Mouse (Mus musculus): ENCODE measurements around the gene Fgg. TPM values are rescaled to one million over a fixed set of nuclear protein-coding genes. Genes with fewer than 3 reads are reported as not detected.

Fgg gene
- polyA plus RNA-seq, 1 experiment from 2014 or later, result 4.6 TPM

GRCm38 (mm10) chr3:83042451-83042850, 34.9 kb downstream of the Fgg start:
- H3K27me3 ChIP-seq (ENCODE audit: control insufficient read depth, insufficient read depth, low read length), result no peaks in the 10 kb centered on the region
- DNase-seq (ENCODE audit: low spot score), result no peak

DNA sequence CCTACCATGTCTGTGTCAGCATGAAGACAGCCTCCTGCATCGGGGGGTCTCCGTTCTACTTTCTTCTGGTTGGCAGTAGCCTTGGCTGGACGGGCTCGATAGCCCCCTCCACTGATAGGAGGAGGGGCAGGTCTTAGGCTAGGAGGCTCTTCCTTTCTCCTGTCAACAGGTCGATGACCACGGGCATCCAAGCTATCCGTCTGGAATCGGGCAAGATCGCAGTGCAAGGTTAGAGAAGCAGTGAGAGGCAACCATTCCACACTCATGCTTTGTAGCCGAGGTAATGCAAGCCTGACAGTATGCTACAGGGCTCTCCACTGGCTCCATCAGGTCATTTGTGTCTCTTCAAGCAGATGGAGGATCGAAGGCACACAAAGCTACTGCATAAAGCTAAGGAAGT, 39.1 kb downstream of the Fgg start:
- ATAC-seq (ENCODE audit: low FRiP score, low TSS enrichment), result no peak
- no peak for TF ChIP-seq EP300 (optimal IDR thresholded peaks at IDR 0.05)
- no peak for TF ChIP-seq CTCF (IDR thresholded peaks at IDR 0.05; ENCODE audit: low read depth)
- no peaks in the 10 kb centered on the region for H3K4me1 ChIP-seq (replicated peaks; ENCODE audit: control insufficient read depth, insufficient read depth)

More at GRCm38 (mm10) chr3:83042451-83042850, 34.9 kb downstream of the Fgg start:
- H3K4me1 ChIP-seq (replicated peaks; ENCODE audit: control insufficient read depth, insufficient read depth), result no peaks in the 10 kb centered on the region
- H3K9ac ChIP-seq (ENCODE audit: low read length), result no peak overlapping the region
- H3K9me3 ChIP-seq (ENCODE audit: control insufficient read depth, low read length), result no peaks in the 10 kb centered on the region
- H3K4me3 ChIP-seq (ENCODE audit: low read depth, low read length), result no peak overlapping the region
- no peaks in the 10 kb centered on the region for H3K36me3 ChIP-seq (ENCODE audit: control insufficient read depth, insufficient read depth, low read length)
- ATAC-seq (ENCODE audit: low FRiP score, low TSS enrichment), result no peak
- 91% methylated on average over 5 of the region's 5 CpGs for WGBS
- TF ChIP-seq EP300 (optimal IDR thresholded peaks at IDR 0.05) (no peak), CTCF (IDR thresholded peaks at IDR 0.05; ENCODE audit: low read depth) (no peak)
- H3K4me2 ChIP-seq (replicated peaks; ENCODE audit: low read depth), result no peak overlapping the region
- H3K27ac ChIP-seq (replicated peaks), result no peak overlapping the region

GRCm38 (mm10) chr3:83049680-83050079, 42.2 kb downstream of the Fgg start, which contains the start of gene Fgb:
Gene Fgb (minus strand): TSS chr3:83049863.
- no peak within 1 kb of the TSS for H3K9ac ChIP-seq (ENCODE audit: low read length)
- no peaks in the 10 kb centered on the region for H3K36me3 ChIP-seq (ENCODE audit: control insufficient read depth, insufficient read depth, low read length)
- no peak within 1 kb of the TSS for H3K4me3 ChIP-seq (ENCODE audit: low read depth, low read length)
- no peak for TF ChIP-seq EP300 (optimal IDR thresholded peaks at IDR 0.05)
- no peak for TF ChIP-seq CTCF (IDR thresholded peaks at IDR 0.05; ENCODE audit: low read depth)
- DNase-seq (ENCODE audit: low spot score) (no peak), ATAC-seq (ENCODE audit: low FRiP score, low TSS enrichment) (no peak)
- H3K27ac ChIP-seq (replicated peaks), result no peak within 1 kb of the TSS
- WGBS, result 78% methylated on average over 8 of the region's 8 CpGs
- no peaks in the 10 kb centered on the region for H3K9me3 ChIP-seq (ENCODE audit: control insufficient read depth, low read length)
- no peaks in the 10 kb centered on the region for H3K4me1 ChIP-seq (replicated peaks; ENCODE audit: control insufficient read depth, insufficient read depth)
- H3K4me2 ChIP-seq (replicated peaks; ENCODE audit: low read depth), result no peak within 1 kb of the TSS
- no peaks in the 10 kb centered on the region for H3K27me3 ChIP-seq (ENCODE audit: control insufficient read depth, insufficient read depth, low read length)

More for the DNA sequence above, 39.1 kb downstream of the Fgg start:
- Histone ChIP-seq H3K27ac (replicated peaks) (no peak overlapping the region), H3K36me3 (ENCODE audit: control insufficient read depth, insufficient read depth, low read length) (no peaks in the 10 kb centered on the region), H3K4me3 (ENCODE audit: low read depth, low read length) (no peak overlapping the region), H3K27me3 (ENCODE audit: control insufficient read depth, insufficient read depth, low read length) (no peaks in the 10 kb centered on the region), H3K9me3 (ENCODE audit: control insufficient read depth, low read length) (no peaks in the 10 kb centered on the region), H3K9ac (ENCODE audit: low read length) (no peak overlapping the region), H3K4me2 (replicated peaks; ENCODE audit: low read depth) (no peak overlapping the region)
- 76% methylated on average over 11 of the region's 11 CpGs for WGBS
- no peak for DNase-seq (ENCODE audit: low spot score)

GRCm38 (mm10) chr3:83050661-83051060, 43.1 kb downstream of the Fgg start:
- H3K27me3 ChIP-seq (ENCODE audit: control insufficient read depth, insufficient read depth, low read length), result no peaks in the 10 kb centered on the region
- H3K4me1 ChIP-seq (replicated peaks; ENCODE audit: control insufficient read depth, insufficient read depth), result no peaks in the 10 kb centered on the region
- no peak overlapping the region for H3K4me2 ChIP-seq (replicated peaks; ENCODE audit: low read depth)
- H3K9me3 ChIP-seq (ENCODE audit: control insufficient read depth, low read length), result no peaks in the 10 kb centered on the region
- no peak overlapping the region for H3K27ac ChIP-seq (replicated peaks)
- H3K36me3 ChIP-seq (ENCODE audit: control insufficient read depth, insufficient read depth, low read length), result no peaks in the 10 kb centered on the region
- H3K4me3 ChIP-seq (ENCODE audit: low read depth, low read length), result no peak overlapping the region
- no peak overlapping the region for H3K9ac ChIP-seq (ENCODE audit: low read length)
- no peak for DNase-seq (ENCODE audit: low spot score)
- no peak for ATAC-seq (ENCODE audit: low FRiP score, low TSS enrichment)
- TF ChIP-seq CTCF (IDR thresholded peaks at IDR 0.05; ENCODE audit: low read depth), result no peak
- no peak for TF ChIP-seq EP300 (optimal IDR thresholded peaks at IDR 0.05)
- WGBS, result 53% methylated on average over 5 of the region's 5 CpGs

- no peak for ATAC-seq (ENCODE audit: low FRiP score, low TSS enrichment)
- no peaks in the 10 kb centered on the region for H3K36me3 ChIP-seq (ENCODE audit: control insufficient read depth, insufficient read depth, low read length)
- 69% methylated on average over 5 of the region's 5 CpGs for WGBS
Observed at GRCm38 (mm10) chr3:83052102-83052501, 44.6 kb downstream of the Fgg start.

GRCm38 (mm10) chr3:83053126-83053525, 45.6 kb downstream of the Fgg start:
- H3K27me3 ChIP-seq (ENCODE audit: control insufficient read depth, insufficient read depth, low read length), result no peaks in the 10 kb centered on the region
- H3K4me2 ChIP-seq (replicated peaks; ENCODE audit: low read depth), result no peak overlapping the region
- H3K4me3 ChIP-seq (ENCODE audit: low read depth, low read length), result no peak overlapping the region
- 84% methylated on average over 7 of the region's 7 CpGs for WGBS
- H3K9ac ChIP-seq (ENCODE audit: low read length), result no peak overlapping the region
- DNase-seq (ENCODE audit: low spot score), result no peak
- H3K9me3 ChIP-seq (ENCODE audit: control insufficient read depth, low read length), result no peaks in the 10 kb centered on the region
- no peak overlapping the region for H3K27ac ChIP-seq (replicated peaks)
- peaks cover 3% of the 10 kb centered on the region; the same call in 1 of the 2 replicates for H3K4me1 ChIP-seq (replicated peaks; ENCODE audit: control insufficient read depth, insufficient read depth)
- H3K36me3 ChIP-seq (ENCODE audit: control insufficient read depth, insufficient read depth, low read length), result 0 out of 2 replicates have a peak, but pooled peaks cover 2% of the 10 kb centered on the region
- no peak for ATAC-seq (ENCODE audit: low FRiP score, low TSS enrichment)
- TF ChIP-seq EP300 (optimal IDR thresholded peaks at IDR 0.05), result no peak
- no peak for TF ChIP-seq CTCF (IDR thresholded peaks at IDR 0.05; ENCODE audit: low read depth)

More at GRCm38 (mm10) chr3:83052102-83052501, 44.6 kb downstream of the Fgg start:
- peaks cover 3% of the 10 kb centered on the region; the same call in 1 of the 2 replicates for H3K4me1 ChIP-seq (replicated peaks; ENCODE audit: control insufficient read depth, insufficient read depth)
- DNase-seq (ENCODE audit: low spot score), result no peak
- no peaks in the 10 kb centered on the region for H3K27me3 ChIP-seq (ENCODE audit: control insufficient read depth, insufficient read depth, low read length)
- no peak overlapping the region for H3K27ac ChIP-seq (replicated peaks)
- H3K4me2 ChIP-seq (replicated peaks; ENCODE audit: low read depth), result no peak overlapping the region
- no peak for TF ChIP-seq EP300 (optimal IDR thresholded peaks at IDR 0.05)
- H3K9ac ChIP-seq (ENCODE audit: low read length), result no peak overlapping the region
- H3K4me3 ChIP-seq (ENCODE audit: low read depth, low read length), result no peak overlapping the region
- H3K9me3 ChIP-seq (ENCODE audit: control insufficient read depth, low read length), result no peaks in the 10 kb centered on the region

All from stomach, postnatal 0 days (tissue).